ENCODE assay signal across 16 mouse cellular contexts in genomic region chr13:8610956-8611355, GRCm38 (mm10).
"Had no signal": no experiment of that assay in that cellular context is flagged by ENCODE, and none has a peak within 500 bp of the region (broad histone marks: within the 10 kb centered on the region; RNA-seq: fewer than 3 reads in every experiment).

No protein-coding gene starts in this region.

- H3K36me3 ChIP-seq: limb, embryonic 12.5 days; liver, embryonic 13.5 days; lung, embryonic 15.5 days had no signal

- H3K9me3 ChIP-seq: limb, embryonic 12.5 days; liver, embryonic 13.5 days; lung, embryonic 15.5 days had no signal

- H3K4me1 ChIP-seq: limb, embryonic 12.5 days; lung, embryonic 15.5 days had no signal

- ATAC-seq: liver, postnatal 0 days had no signal

- H3K4me2 ChIP-seq: limb, embryonic 12.5 days; liver, embryonic 13.5 days; lung, embryonic 15.5 days had no signal

- H3K27me3 ChIP-seq: limb, embryonic 12.5 days; liver, embryonic 13.5 days; lung, embryonic 15.5 days had no signal

- H3K27ac ChIP-seq: kidney, postnatal 0 days; limb, embryonic 12.5 days; liver, embryonic 13.5 days; lung, embryonic 15.5 days; macrophage had no signal

- H3K9ac ChIP-seq: limb, embryonic 12.5 days; liver, embryonic 13.5 days; liver, postnatal 0 days; lung, embryonic 15.5 days had no signal

- H3K4me3 ChIP-seq: limb, embryonic 12.5 days; liver, embryonic 13.5 days; lung, embryonic 15.5 days had no signal

- DNase-seq: kidney, adult 11 months; kidney, adult 9 months; kidney, postnatal 36 days; layer of hippocampus, adult 9-11 months; layer of hippocampus, postnatal 36 days; liver; liver, embryonic 13.5 days; liver, postnatal 0 days; lung, postnatal 14 days; right cerebral cortex, adult 18-20 months; right cerebral cortex, postnatal 25 days; thymus, postnatal 4 days had no signal
